Mouse (Mus musculus): ENCODE measurements at regions not wholly inside any gene's neighbourhood (a gene's known extent, or its start where the extent isn't known, plus 50 kb on each side); places are given as distances from the start of the nearest gene placed in this dataset.

GRCm38 (mm10) chr11:86872537-86873405 is 65.2 kb upstream of the Dhx40 start:
- no peak for TF ChIP-seq CTCF (conservative IDR thresholded peaks at IDR 0.05; ENCODE audit: low read length)
- no peak for TF ChIP-seq POU5F1 (IDR thresholded peaks at IDR 0.05; ENCODE audit: borderline replicate concordance, low read length)
